Mouse (Mus musculus): ENCODE measurements around the gene Pon2.
"Not testable (repeated sequence)": the region's sequence is repeated elsewhere in the genome, so short reads cannot be mapped to it uniquely, and the experiment has no call there.

Gene Pon2

DNA sequence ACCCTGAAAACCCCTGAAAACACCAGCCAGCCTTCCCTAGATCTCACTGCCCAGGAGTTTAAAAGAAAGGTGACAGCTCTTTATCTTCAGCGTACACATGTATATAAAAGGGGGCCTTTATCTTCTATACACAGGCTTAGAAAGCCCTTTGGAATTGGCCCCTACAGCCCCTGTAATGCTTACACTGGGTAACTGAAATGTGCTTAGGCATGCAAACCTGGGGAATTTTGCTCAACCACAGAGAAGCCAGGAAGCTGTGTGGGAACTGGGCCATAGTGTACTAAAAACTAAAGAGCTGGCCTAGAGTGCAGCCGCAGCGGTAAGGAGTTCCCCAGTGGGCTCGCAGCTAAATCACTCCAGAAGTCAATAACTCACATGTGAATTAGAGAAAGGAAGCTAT lies 6.8 kb downstream of the Pon2 start:
- DNase-seq: no peak

DNA sequence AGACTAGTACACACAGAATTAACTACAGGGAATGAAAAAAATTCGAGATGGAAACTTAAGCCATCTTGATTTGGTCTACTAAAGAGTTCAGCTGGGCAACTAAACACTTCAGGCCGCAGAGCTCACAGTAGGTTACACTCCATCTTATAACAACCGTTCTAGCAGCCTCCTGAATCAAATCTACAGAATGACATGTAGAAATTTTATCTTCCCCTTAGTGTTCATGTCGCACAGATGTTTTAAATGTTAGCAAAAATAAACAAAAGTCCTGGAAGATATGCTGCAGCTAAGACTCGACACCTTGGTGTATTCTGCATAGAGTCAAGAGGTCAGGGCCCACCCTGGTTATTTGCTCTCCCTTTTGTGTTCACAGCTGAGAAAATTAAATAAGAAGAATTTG lies 10.3 kb downstream of the Pon2 start:
- DNase-seq: no peak

DNA sequence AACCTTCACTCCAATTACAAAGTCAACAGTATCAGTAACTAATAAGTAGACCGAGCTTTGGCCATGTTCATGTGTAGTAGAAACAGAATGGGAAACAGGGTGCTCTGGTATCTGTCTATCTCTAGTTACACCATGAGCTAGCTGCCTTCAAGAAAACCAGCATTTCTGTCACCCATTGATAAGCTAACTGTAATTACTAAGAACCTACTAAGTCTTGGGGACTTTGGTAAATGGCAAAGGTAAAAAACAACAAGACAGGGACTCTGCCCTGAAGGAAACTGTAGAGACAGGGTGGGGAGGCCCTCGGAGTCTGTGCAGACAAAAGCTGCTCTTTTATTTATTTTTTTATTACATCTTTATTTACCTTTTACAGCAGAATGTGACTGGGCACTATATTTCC lies 10.9 kb downstream of the Pon2 start:
- DNase-seq: no peak

DNA sequence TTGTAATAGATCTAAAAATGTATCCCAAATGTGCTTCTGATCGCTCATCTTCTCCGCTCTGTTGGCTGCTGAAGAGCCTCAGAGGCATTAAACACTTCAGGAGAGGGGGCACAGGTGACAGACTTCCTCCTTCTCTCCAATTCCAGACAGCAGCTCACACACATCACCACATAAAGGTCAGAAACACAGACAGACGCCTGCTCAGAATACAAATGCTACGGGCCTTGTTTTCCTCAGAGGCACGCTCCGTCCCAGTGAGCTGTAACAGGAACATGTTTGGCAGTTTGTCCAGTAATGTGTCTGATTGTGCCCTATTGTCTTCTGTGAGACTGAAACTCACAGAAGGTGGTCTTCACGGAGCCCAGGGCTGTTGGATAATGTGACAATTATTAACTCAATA lies 15.8 kb downstream of the Pon2 start:
- no peak for DNase-seq

DNA sequence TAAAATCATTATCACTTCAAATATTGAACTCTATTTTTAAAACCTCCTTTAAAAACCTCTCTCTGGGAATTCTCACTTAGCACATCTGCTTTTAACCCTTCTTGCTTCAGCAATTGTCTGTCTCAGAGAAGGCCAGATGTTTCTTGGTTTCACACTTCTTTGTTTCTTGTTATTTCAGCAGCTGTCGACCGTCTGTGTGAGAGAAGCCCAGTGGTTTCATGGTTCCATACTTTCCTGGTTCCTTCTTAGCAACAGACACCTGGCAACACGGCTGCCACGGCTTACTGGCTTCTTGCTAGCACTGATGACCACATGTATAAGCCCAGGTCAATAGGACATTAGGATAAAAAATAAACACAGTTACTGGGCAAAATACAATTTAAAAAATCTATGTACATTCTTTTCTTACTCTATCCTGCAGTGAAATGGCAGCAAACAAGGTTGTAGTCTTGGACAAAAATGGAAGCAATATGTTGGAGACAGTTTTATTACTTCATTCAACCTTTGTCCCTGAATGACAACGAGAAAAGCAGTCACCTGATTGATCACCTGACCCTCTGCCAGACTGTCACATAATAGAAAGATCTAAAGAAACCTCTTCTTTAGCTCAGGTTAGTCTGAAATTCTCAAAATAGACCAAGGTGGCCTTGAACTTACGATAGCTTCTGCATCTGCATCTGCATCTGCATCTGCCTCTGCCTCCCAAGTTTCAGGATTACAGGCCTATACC lies 17.5 kb downstream of the Pon2 start:
- DNase-seq: no peak

DNA sequence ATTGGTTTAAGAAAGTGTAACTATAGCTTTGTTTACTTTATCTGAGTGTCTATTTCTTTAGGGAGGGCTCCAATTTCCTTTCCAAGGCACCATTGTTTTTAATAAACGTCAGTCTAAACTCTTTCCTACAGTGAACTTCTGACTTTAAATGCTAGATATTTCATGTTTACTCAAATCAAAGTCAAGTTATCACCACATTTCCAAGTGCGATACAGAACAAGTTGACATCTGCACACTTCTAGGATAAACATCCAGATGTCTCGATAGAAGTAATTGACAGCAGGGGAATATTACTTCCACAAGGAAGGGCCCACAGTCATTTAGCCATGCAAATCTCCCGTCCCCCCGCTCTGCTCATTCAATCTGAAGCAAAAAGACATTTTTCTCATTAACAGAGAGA lies 20.3 kb downstream of the Pon2 start:
- no peak for DNase-seq

DNA sequence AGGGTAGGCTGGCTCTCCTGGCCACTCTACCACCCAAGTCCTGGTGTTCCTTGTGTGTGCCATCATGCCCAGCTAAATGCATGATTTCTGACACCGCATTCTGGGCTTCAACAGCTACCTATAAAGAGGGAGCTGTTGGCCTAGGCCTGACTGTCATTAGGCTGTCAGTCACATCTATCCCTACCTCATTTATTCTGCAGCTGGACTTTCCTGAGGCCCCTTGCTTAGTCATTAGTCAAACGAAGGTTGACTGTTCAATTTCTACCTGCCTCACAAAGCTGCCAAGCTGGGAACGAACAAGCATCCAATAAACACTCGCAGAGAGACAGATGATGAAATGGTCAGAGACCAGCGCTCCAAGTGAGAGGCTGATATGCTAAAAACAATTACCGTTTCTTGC lies 28.6 kb downstream of the Pon2 start:
- no peak for DNase-seq

DNA sequence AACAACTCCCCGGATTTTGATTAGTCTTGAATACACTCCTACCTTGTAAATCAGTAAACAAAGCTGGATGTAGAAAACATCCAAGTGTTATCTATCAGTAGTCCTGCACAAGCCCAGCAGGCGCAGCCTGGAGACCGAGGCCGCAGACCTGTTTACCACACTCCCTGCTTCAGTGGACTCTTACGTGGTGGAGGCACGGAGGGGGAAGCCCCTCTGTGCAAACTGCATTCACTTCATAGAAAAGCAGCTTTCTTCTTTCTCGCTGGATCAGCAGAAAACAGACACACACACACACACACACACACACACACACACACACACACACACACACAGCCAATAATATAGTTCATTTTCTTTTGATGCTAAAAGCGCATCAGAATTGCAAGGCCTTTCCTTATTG lies 33.5 kb downstream of the Pon2 start:
- DNase-seq: no peak

DNA sequence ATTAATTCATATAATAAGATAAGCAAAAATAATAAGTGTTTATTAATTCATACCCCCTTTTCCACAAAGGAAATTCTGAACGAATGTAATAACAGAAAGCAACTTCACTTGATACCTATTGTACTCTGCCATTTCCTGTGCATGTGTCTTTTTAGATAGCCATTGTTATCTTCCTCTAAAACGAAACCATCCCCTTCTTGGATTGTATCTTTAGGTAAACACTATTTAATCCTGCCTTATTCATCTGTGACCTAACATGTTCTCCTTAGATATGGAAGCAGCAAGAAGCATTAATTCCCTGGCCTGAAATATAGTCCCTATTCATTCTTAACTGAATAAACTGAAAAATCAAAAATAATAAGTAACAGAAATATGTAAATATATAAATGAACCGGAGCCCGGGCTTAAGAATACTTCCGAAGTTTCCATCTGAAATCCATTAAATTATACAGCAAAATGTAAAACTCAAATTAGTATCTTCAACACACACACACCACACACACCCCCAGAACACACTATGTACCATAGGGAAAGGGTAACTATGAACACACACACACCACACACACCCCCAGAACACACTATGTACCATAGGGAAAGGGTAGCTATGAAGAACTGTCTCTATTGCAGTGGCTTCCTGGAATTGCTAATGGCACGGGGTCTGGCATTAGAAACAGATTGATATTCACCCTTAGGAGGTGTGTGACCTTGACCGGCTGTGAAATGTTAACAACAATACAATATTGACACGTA lies 34.8 kb downstream of the Pon2 start:
- DNase-seq: no peak

DNA sequence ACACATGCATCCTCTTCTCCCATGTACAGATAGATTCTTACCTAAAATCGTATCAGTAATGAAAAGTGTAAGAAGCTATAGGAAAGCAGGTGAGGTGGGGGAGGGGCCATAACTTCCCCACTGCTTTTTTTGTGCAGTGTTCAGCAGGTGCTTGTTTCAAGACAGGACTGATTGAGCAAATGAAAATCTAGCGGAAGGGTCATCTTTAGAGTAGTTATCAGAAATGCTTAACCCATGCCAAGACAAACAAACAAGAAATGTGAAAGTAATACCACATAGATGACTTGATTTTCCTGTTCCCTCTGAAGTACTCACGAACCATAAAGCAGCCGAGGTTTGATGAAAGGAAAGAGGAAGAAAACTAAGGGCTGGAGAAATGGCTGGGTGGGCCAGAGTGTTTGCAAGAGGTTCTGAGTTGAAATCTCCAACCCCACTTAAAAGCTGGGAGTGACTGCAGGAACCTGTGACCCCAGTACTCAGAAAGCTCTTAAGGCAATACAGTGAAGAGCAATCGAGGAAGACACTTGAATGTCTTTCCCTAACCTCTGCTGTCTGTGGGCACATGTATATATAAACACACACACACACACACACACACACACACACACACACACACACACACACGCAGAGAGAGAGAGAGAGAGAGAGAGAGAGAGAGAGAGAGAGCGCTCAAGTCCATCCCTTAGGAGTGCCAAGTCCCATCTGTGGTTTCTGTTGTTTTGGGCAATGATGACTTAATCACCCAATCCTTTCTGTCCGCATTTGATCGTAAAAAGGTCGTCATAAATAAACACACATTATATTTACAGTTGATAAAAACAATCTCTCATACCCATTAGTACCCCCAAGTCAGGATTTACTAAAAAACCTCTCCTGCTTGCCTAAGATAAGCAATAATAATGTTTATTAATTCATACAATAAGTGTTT lies 35.7 kb downstream of the Pon2 start:
- no peak for DNase-seq

DNA sequence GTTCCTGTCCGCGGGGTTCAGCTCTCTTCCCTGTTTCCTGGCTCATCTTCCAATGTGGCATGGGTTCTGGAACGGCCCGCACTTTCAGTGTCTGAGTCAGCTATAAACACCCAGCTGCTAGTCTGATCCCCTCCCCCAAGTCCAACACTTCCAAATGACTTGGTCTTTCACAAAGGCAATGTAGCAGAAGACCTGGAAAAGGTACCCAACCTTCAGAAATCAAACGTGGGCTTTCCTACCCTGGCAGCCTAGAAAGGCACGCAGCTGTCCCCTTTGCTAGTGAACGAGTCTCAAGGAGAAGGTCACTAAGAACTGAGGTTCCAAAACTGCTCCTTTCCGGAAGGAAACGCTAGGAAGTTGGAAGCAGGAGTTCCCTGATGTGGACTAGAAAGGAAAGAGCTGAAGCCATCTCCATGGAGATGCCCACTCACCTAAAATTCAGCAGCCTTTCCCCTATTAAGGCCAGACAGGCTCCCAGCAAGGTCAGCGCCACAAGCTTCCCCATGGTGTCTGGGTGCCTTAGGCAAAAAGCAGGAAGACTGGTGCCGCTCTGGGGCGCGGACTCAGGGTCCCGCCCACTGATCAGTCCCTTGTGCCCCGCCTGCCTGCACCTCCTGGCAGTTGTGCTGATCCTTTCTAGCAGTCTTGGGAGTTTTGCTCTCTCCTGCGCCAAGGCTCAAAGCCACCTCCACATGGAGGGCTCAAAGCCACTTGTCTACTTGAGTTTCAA lies 42.4 kb downstream of the Pon2 start, which contains the start of gene Pon3:
Gene Pon3, minus strand, starts transcription at position 565 of the 730 bp plus-strand sequence.
- no peak for DNase-seq

DNA sequence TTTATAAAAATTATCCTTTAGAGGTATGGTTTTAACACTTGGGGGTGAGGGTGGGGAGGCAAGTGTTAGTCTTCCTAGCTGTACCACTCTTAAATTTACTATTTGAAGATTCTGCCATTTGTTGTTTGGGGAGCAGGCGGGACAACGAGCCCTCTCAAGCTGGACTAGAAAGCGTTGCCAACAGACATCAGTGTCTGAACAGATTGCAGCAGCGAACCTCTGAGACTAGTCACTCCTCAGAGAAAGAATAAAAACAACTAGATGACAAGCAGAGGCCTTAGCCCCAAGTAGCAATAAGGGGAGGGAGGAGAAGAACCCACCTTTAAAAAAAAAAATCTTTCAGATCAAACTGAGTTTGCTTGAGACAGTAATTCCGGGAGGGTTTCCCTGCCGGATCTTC lies 43.0 kb downstream of the Pon2 start:
- DNase-seq: no peak

DNA sequence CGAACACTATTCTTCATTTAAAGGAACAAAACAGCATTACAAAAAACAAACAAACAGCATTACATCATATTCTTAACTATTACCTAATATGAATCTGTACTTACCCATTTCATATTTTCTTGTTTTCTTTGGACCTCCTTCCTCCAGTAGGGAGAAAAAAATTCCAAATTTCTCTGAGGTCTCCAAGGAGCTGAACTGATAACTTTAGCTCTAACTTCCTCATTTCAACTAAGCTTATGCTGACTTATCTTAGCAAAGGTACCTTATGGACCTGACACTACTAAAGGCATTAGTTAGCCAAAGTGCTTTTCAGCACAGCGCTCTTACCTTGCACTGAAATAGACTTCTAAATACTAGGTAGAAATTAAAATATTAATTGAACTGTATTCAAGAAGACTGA lies 43.4 kb downstream of the Pon2 start:
- no peak for DNase-seq

DNA sequence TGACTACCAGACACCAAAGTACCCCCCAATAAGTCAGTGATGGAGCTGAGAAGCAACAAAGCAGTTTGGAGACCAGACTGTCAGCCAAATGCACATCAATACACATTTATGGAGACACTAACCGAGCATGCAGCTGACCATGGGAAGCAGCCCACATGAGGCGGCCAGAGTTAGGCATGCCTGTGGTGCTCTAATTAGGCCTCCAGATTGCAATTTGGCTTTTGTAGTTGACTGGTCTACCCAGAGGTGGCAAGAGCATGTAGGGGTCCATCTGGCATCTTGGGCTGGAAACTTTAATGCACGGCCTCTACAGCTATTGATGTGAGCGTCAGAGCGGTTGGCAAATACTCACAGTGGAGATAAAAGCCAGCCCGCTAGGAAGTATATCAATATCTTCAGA lies 52.3 kb downstream of the Pon2 start:
- no peak for DNase-seq

DNA sequence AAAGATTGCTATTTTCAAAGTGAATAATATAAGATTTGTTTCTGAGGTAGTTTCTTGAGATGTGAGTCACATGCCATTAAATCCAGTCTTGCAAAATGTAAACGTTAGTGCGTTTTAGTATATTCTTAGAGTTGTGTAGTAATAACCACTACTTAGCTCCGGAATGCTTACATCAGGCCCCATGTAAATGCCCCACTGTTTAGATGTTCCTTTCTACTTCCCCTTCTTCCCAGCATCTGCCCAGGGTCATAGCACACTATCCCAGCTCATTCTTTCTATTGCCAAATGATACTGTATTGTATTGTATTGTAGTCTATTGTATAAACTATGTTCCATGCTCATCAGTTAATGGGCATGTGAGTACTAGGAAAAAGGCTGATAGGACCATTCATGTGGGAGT lies 59.5 kb downstream of the Pon2 start:
- DNase-seq: no peak

DNA sequence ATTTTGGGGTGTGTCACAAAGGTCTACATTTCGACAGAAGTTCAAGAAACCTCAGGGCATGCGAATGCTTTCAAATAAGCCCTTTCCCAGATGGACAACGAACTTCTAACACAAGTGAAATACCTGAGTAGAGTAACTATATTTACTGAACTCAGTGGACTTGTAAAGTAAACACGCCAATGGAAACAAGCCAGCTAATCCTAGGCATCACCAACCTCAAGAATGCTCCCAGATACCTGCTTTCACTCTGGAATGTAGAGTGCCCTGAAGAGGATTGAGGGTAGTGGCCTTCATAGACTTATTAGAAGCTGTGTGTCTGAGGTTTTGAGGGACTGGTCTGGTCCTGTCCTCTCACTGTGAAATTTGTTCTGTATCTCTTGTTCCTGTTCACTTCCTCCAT lies 60.7 kb downstream of the Pon2 start:
- DNase-seq: no peak

DNA sequence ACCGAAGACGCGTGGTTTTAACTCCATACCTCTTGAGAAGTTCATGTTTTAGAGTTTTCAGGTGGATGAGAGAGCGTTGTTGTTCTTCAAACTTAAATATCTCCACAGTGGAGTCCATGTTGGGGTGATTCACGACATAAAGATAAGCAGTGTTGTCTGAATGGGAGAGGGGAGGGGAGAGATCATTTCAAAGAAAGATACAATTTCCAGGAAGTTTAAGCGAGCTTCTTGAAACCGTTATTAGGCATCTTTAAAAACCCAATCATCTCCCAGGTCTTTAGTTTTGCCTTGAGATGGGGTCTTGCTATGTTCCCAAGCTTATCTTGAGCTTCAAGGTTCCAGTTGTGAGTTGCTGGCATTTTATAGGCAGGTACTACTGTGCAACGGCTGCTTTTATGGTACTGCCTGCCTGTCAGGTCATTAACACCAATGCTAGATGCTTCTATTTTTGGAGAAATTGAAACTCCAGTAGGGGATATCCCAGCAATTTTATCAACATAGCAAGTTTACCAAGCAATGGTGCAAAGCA lies 61.3 kb downstream of the Pon2 start:
- no peak for DNase-seq

DNA sequence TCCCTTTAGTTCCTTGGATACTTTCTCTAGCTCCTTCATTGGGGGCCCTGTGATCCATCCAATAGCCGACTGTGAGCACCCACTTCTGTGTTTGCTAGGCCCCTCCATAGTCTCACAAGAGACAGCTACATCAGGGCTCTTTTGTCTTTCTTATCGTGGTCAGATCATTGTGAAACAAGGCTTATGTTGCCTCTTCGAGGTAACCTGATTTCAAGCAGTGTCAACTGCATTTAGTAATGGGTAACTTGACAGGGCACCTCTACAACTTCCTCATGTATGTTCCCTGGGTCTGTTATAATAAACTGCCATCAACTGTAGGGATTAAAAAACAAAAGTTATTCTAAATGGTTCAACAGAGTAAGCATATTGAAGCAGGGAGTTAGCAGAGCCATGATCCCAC lies 63.7 kb downstream of the Pon2 start:
- DNase-seq: no peak

DNA sequence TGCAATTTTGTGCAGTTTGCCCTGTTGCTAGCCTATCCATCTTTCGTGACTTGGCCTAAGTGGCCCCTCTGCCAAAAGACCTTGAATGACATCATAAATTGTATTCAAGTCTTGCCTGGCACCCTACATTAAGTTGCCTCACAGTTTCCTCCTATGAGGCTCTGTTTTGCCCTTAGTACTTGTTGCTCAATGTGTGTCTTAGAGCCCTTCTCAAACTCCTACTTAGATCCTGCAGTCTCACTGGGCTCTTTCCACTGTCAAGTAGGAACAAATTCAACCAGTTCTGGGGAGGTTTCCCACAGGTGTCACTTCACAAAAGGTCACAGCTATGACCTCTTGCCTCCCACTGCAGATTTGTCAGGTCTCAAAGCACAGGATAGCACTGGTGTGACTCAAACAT lies 64.4 kb downstream of the Pon2 start:
- no peak for DNase-seq

DNA sequence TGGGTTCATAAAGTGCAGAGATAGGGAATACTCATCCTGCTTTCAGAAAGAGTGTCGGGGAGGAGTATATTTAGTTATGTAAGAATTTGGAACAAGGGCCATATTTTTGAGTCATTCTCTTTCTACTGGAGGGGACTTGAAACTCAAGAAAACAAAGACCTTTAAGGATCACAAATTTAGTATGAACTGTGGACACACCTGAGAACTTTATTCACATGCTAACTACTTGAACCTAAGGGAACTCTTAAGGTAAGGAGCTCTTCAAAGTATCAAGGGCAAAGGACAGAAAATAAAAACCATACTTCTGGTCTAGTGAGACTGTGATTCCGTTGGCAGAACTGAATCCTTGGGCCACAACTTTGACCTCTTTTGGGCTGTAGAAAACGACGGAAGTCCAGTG lies 66.2 kb downstream of the Pon2 start:
- DNase-seq: no peak

DNA sequence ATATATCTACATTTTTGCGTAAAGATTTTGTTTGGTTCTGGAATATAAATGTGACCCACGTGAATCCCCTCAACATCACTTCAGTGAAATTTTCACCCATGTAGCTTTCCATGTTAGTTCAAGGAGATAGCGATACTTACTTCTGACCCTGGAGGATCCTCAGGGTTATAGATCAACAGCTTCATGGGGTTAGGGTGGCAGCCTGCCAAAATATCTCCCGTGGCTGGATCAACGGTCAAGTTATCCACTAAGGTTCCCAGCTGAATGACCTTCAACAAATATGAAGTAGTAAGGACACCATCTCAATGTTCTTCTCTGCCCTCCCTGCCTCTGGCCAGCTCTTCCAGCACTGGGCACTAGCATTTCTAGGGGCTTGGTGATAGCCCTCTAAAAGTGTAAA lies 68.0 kb downstream of the Pon2 start:
- DNase-seq: no peak

DNA sequence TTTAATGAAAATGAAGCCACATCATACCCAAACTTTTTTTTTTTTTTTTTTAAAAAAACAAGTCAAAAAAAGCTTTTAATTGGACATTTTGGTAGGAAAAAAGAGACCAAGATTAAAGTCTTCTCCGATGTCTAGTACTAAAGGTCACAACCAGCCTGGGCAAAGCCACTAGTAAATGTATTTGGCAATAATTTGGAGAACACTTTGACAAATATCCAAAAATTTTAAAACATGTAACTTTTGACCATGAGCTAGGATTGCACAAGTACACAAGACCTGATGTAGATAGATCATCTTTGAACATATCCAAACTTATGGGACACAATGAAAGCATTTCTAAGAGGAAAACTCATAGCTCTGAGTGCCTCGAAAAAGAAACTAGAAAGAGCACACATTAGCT lies 74.7 kb downstream of the Pon2 start:
- DNase-seq: not testable (repeated sequence)

DNA sequence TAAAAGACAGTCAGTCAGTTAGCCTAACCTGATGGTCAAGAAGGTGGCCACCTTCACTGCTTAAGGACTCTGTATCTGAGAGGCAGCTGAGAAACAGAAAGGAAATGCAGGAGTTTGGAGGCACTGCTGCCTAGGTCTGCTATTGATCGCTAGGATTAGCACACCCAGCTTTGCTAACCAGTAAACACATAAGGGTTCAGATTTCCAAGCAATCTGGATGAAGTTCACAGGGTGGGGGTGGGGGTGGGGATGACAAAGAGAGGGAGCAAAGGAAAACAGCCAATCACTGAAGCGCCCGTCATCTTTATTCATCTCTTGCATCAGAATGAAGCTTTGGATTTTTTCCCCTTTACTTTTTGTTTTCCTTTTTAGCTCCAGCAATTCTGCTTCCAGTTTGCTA lies 76.2 kb downstream of the Pon2 start:
- no peak for DNase-seq
